Mouse (Mus musculus) brain, adult 2 months (tissue): ENCODE measurements around the gene Ppox.

Source experiments
- DNase-seq: peaks from one replicate; pipeline ENCODE4 v3.0.0; 2011; ENCODE audit warnings: low read depth, low spot score

Gene Ppox

DNA sequence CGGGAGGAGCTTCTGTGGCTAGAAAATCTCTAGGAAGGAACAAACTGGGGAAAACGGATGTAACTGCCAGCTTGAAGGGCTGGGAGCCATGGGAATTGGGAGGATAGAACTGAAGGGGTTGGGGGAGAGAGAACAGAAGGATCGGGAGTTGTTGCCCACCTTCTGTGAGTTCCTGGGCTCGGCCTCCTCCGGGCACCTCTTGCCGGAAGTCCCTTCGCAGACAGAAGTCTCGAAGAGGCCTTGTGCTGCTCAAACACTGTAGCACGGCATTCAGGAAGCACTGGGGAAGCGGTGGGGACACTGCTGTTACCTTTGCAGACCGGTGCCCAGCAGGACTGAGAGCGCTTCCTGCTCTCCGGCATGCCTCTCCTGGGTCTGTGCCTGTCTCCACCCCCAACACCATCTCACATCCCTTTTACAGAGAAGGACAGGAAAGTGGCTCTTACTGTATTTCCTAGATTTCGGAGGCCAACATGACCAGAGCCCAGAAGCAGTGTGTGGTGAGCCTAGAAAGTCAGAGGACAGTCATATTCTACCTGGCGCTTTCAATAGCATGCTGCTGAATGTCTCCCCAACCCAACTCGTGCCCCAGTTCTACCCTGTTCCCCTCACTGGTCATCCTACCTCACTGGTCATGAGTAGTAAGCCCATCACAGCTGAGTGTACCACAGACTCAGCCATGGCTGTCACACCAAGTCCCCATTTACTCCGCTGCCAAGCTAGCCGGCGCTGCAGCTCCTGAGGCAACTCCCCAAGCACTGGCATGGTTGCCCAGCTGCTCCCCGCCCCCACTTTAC, 4.3 kb upstream of the Ppox start:
- no peak for DNase-seq

DNA sequence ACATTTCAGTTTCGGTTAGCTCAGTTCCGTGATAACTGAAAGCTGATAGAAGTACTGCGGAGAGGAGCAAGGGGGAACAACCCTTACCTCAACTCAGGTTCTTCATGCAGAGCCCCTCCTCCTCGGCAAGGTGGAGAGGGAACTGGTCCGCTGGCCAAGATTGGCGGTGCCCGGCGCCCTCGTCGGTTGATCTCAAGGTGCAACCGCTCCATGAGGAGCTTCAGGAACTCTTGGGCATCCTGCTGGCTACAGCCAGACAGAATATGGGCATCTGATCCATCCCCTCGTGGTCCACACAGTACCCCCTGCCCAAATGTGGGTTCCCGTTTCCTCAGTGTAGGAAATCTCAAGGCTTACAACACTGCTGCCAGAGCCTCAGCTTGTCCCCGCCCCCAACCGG, 3.5 kb upstream of the Ppox start:
- DNase-seq, result no peak

DNA sequence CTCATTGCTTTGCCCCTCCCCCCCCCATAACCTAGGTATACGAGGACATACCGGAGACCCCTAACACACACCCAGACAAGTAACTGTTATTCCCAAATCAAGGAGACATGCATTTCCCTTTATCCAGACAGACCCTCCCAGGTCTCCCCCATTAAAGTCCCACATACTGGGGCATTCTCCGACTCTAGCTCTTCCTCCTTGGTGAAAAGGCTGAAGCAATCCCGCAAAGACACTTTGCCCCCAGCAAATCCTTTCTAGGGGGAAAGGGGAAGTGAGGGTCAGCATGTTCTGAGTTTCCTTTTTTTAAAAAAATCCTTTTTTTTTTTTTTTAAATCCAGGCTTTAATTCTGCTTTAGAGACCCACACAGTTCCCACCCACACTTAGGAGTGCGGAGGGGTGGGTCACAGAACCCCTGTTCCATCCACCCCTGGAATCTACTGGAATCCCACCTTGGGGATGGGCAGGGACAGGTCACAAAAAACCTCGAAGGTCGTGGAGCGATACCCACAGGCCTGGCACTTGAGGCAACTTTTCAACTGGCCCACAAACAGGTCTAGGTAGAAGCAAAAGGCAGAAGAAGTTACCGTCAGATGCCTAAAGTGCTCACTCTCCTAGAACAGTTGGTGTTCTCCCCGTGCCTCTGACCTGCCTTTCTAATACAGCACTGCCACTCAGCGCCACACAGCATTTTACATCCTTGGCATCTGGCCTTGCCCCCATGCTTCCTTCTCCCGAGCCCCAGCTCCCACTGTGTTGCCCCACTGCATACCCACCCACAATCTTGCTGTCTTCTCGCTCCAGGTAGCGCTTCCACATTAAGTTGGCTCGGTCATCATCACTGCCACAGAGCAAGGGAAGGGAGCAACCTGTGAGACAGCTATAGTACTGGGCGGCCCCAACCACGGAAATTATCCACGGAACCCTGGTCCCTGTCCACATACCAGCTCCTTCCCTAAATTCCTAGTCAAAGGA, 2.5 kb upstream of the Ppox start:
- no peak for DNase-seq

DNA sequence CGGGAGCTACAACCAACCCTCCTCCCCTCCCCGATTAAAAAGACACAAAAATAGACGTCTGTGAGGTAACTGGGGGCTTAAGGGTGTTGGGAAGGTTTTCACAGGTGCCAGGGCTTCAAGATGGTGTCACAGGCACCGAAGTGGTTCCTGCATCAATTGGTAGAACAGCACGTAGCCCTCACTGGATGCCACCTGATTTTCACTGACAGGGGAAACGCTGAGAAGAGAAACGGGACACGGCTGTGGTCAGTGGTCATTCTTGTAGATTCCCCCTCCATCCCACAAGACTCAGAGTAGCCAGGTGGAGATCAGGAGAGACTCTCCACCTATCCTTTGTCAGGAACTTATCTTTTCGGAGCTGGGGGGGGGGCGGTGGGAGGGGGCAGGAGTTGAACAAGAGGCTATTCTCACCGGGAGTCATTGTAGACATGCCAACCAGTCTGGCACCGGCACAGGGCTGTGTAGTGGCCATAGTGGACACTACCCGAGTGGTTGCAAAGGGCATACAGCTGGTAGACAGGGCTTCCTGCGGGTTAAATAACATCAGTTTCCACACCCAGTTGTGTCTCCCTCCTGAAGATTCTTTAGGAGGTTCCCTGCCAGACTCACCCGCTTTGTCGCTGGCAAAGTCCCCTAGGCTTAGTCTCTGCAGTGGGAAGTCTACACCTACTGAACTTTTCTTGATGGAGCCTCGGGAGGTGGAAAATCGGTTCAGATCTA, 1.3 kb upstream of the Ppox start:
- DNase-seq, result no peak

DNA sequence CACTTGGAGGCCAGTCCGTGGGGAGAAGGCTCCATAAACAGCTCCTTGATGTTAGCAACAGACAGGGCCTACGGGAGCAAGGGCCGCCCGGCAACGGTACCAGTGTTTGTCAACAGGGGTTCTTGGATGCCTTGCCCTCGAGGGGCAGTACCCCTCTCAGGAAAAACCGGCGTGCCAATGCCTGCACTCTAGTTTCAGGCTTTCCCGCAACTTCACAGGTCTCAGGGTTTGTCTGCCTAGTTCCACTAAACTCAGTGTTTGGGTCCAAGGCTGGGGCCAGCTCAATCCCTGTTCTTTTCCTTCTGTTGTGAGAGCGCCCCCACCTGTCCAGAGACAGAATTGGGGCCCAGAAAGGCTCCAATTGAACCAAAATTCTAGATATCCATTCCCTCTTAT, 540 bp upstream of the Ppox start:
- peak; percentile 86 for DNase-seq

DNA sequence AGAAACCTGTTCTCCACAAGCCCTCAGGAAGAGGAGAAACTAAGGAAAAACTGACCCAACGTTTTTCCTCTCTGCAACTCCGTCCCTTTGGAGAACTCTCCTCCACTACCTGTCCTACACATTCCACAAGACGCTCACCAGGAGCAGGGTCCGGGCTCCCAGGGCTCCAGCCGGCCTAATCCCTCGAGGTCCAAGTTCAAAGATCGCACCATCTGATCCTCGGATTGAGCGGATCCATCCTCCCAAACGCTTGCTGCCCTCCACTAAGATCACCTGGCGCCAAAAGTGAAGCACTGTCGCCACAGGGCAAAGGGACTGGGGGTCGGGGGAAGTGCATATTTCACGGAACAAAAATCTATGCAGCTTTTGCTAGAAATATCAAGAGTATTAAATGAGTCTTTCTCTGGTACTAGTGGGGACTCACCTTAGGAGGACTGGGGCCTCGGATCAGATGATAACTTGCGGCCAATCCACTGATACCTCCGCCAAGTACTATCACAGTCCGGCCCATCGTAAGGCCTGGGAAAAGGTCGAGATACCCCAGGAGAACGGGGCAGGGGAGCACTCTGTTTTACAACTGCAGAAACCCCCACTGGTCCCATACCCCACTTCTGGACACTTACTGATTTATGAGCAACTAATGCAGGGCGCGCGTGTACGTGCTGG, 603 bp downstream of the Ppox start:
- DNase-seq, result no peak

DNA sequence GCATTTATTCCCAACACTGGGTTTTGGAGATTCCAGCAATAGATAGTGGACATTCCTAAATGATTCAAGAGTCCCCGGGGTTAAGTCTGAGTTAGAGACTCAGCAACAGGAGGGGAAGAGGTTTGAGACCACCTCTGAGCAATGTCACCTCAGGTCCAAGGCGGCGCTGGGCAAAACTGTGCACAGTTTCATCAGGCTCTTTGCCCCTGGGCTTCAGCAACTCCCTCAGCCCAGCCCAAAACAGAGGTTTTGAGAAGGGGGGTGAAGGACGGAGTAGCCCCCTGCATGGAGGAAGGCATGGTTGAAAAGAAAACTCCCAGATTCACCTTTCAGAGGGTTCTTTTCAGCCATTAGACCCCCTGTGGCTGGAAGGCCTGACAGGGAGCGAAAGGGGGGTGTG, 1.3 kb downstream of the Ppox start:
- no peak for DNase-seq

DNA sequence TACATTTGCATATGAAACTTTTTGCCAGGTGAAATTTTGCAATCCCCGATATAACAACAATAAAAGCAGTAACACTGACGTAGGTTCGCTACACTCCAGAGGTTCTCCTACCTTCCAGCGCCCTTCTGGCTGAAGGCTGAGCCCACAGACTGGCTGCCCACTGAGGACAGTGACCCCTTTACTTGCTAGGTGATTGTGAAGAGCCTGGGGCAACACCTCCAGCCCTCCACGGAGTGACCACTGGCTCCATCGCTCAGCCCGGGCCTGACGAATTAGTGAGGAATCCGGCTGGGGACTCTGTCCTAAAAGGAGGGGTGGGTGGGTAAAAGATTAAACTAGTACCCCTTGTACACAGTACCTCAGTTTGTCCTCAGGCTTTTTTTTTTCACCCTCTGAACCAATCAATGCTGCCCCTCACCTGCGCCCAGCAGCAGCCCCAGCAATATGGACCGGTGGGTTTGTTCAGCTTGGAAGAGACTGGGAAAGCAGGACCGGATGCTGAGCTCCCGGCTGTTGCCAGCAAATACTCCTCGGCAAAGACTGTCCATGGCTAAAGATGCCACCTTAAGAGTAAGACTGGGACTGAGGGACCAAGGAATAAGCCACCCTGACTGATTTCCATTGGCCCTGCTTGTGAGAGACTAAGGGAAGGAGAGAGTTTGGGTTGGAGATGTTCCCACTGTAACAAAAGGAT, 1.8 kb downstream of the Ppox start:
- no peak for DNase-seq

DNA sequence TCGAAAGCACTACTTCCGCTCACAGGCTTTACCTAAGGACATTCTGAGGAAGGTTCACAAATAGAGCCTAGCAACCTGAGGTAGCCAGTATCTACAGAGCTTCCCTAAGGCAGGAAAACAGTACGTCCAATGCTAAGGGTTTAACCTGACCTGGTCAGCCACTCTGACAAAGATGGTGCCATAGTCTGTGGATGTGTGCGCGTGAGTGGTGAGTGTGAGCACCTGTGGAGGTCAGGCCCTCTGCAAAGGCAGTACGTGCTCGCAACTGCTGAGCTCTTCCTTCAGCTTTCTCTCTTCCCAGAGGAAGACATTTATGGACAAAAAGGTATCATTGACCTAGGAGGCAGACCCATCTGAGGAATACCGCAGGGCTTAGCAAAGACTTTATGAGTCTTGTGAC, 2.5 kb downstream of the Ppox start:
- DNase-seq, result no peak

DNA sequence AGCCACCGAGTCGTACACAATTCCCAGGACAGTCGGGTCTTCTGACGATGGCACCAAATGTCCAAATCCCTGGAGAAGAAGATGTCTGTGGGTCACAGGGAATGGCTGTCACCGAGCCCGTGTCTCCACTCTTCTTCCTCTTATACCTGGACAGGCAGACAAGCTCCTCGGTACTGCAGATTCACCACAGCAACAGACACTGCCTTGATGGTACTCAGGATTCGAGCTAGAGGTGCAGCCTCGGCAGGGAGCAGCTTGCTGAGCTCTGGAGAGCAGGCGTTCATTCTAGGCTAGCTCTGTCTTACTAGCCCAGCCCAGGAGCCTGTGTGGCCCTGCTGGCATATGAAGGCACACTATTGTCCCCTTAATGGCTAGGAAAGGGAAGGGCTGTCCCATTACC, 3.2 kb downstream of the Ppox start:
- no peak for DNase-seq

DNA sequence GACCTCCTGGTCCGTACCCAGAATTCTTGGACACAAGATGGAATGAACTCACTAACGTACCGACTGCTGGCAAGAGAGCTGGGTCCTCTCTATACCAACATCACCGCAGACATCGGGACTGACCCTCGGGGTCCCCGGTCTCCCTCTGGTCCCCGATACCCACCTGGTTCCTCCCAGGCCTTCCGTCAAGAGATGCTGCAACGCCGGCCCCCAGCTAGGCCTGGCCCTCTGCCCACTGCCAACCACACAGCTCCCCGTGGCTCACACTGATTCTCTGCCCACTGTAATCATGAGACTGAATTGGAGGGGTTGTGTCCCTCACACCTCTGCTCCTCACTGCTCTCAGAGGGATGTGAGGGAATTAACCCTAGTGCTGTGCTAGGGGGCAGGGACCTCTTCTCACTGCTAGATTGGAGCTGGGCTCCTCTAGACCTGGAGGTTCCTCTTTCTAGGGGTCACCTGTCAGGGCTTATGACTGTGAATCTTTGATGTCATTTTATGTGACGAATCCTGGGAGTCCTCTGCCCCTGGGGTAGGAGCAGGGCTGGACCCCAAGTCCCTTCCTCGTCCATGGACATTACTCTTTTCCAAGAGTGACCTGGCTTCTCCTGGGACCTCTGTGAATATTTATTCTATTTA, 4.8 kb downstream of the Ppox start:
- DNase-seq, result no peak

DNA sequence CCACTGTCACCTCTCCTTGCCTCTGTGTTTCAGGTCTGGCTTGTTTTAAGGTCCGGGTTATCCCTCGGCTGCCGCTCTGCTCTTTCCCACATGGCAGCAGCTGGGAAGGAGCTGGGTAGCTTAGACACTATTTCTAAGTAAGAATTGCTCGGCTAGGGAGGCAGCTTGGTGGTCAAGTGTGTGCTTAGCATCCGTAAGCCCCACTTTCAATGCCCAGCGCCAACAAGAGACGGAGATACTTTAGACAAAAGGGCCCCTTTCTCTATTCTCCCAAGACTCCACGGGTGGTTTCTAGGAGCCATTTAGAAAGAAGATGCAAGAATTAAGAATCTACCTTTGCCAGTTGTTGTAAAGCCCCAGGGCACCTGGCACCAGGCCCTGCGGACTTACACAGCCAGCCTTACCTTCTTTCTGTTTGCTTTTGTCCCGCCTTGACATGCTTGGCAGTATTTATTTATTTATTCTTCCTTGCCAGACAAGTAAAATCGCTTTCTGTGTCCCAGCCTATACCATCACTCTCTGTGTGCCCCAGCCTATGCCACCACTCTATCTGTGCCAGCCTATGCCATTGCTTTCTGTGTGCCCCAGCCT, 5.7 kb downstream of the Ppox start:
- DNase-seq, result no peak

DNA sequence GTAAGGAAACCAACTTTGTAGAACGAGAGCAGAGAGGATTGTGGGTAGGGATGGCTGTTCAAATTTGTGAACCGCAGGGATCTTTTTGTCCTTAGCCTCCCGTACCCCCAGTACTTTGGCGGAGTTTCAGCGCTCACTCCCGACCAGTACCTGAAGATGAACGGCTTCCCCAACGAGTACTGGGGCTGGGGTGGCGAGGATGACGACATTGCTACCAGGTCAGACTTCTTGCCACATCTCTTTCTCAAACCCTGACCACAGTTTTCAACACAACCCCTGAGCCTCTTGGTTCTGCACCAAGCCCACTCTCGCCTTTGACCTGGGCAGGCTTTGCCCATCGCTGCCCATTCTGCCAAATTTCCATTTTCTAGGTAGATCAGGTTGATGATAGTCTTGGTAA, 6.8 kb downstream of the Ppox start:
- no peak for DNase-seq

DNA sequence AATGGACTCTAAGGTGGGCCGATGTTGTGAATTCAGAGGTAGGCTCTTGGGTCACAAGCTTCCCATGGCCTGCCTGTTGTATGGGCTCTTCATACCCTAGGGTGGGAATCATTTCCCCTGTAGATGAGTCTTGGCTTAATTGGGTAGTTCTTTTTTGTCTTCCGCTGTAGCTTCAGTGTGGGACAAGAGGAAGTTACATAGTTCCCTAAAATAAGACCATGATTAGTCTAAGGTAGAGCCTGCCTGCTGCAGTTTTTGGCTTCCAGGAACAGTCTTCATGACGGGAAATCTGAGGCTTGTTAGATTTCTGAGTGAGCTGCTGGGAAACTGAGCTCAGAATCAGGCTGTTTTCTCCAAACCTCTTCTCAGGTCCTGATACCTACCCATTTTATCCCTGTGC, 8.9 kb downstream of the Ppox start:
- no peak for DNase-seq

DNA sequence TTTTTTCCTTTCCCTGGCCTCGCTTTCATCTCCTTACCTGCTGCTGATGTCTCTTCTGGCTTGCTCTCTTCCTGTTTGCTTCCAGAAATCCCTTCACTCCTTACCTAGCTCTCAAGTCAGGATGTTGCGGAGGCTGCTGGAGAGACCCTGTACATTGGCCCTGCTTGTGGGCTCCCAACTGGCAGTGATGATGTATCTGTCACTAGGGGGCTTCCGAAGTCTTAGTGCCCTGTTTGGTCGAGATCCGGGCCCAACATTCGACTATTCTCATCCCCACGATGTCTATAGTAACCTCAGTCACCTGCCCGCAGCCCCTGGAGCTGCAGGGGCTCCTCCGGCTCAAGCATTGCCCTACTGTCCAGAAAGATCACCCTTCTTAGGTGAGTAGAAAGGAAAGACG, 9.4 kb downstream of the Ppox start:
- DNase-seq, result no peak

DNA sequence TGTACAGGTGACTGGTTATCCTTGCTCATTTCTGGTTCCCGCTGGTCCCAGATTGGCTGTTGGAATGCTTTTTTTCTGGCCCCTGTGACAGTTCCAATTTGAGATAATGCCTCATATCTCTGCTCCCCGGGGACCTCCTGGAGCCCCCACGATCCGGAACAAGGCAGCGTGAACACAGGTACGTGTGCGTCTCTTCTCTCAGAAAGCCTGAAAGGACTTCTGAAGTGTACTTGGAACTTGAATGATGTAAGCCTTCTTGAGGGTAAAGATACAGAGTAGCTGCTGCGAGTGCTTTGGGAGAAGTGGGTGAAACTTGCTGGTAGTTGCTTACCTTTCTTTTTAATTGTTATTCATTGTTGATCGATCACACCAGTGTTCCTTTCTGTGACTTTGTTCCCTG, 9.8 kb downstream of the Ppox start:
- DNase-seq, result no peak

DNA sequence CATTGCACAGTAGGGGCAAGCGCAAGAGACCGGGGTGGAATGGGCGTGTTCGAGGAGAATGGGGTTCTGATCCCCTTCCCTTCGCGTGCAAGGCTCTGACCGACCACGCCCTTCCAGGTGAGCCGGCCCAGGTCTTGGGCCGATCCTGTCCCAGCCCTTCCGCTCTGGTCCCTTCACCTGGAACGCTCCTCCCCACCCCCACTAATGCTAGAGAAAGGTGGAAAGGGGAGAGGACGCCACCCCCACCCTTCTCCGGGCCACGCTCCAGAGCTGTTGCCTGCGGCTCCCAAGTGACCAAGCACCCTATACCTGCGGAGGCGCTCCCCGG, 10.4 kb downstream of the Ppox start:
- DNase-seq, result no peak

DNA sequence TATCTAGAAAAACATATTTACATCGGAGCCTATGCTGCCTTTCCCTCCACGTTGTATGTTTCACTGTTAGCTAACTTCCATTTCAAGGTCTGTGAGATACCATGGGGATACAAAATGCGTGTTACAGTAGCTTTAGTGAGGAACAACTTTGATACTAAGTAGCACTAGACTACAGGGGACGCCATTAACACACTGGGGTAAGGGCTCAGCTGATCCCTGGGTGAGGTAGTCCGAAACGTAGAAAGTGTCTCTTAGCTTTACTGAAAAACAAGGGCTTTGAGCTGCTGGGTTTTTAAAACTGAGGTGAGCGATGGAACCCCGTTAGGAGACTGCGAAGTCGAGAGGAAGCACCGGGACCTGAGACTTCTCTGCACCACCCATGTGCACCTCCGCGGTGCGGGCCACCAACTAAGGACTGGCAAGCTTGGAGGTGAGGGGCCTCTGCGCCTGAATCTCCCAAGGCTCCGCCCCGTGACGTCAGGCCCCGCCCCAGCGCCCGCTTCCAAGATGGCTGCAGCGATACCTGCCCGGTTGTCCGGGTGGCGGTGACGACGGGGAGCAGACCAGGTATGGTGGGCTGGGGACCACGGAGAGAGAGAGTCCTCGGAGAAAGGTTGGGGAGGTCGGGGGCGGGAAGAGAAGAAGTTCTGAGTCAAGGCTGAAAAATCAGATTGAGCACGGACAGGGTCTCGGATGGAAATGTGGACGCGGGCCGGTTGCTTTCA, 11.0 kb downstream of the Ppox start, which contains the start of gene B4galt3:
Gene B4galt3, plus strand, starts transcription at position 481 of the 725 bp plus-strand sequence.
- peak; percentile 97 for DNase-seq

DNA sequence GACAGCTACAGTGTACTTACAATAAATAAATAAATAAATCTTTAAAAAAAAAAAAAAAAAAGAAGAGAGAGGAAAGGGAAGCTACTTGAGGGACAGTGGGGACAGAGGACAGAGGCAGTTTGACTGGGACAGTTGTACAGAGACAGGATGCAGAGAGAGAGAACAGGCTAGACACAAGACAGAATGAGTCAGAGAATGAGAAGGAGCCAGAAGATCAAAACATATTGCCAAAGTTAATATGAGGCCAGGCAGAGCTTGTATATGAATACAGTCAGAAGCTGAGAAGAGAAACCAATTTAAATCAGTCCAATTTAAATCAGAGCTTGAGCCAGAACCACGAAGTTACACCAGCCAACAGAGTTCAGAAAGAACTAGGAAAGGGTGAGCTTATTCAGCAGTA, 12.6 kb downstream of the Ppox start:
- DNase-seq, result no peak
